Mouse (Mus musculus) megakaryocyte progenitor cell, adult 5-6 weeks (primary cell): ENCODE measurements at regions not wholly inside any gene's neighbourhood (a gene's known extent, or its start where the extent isn't known, plus 50 kb on each side); places are given as distances from the start of the nearest gene placed in this dataset.

Experiments used
- ATAC-seq: replicated peaks from 2 replicates; pipeline ENCODE4 v1.8.0; 2016; ENCODE audit warnings: mild to moderate bottlenecking, moderate TSS enrichment, inconsistent platforms; ENCODE audit not compliant: poor library complexity

- ATAC-seq: peak; percentile 67
Observed at GRCm38 (mm10) chr3:52158788-52159260, 53.9 kb upstream of the Maml3 start.

DNA sequence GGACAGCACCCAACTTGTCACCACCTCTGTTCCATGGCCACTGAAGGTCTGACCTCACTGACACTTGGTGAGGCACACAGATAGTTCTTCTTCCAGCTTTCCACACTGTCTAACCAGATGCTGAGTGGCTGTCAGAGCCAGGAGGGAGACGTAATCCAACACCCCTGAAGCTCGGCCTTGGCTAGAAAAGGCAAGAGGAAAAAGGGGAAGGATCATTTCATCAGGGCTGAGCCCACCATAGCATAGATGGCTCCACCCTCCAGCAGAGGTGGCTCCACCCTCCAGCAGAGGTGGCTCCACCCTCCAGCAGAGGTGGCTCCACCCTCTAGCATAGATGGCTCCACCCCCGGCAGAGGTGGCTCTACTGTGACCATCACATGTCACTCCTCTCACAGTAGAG, 56.8 kb upstream of the Maml3 start:
- peak; percentile 93 for ATAC-seq

- no peak for ATAC-seq
Observed at GRCm38 (mm10) chr3:52163990-52164389, 59.1 kb upstream of the Maml3 start.

GRCm38 (mm10) chr3:52167420-52167819, 62.5 kb upstream of the Maml3 start:
- ATAC-seq: no peak

GRCm38 (mm10) chr3:52170847-52171246, 66.0 kb upstream of the Maml3 start:
- no peak for ATAC-seq

GRCm38 (mm10) chr3:52171303-52171702, 66.4 kb upstream of the Maml3 start:
- ATAC-seq: no peak

DNA sequence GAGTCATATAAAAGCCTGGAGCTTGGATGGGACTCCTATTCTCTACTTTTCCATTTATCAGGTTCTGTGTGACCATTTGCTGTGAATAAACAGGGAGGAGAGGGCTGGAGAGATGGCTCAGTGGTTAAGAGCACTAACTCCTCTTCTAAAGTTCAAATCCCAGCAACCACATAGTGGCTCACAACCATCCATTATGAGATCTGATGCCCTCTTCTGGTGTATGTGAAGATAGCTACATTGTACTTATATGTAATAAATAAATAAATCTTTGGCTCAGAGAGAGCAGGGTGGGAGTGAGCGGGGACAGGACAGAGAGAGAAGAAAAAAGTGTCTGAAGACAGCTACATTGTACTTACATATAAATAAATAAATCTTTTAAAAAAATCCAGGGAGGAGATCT, 68.6 kb upstream of the Maml3 start:
- no peak for ATAC-seq

DNA sequence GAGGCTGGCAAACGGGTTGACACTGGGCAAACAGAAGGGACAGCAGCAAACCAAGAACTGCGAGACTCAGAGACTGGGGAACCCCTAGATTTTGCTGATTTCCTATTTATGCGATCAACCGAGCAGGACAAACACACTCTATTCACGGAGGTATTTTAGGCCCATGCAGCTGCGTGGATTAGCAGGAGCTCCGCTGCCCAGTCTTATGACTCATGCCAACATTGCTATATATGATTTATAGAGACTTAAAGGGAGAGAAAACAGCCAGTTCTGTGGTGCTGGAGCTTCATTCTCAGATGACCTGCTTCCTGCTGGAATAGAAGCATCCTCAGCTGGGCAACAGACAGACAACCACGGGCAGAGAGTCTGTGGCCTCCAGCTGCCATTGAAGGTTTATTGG, 71.2 kb upstream of the Maml3 start:
- no peak for ATAC-seq

DNA sequence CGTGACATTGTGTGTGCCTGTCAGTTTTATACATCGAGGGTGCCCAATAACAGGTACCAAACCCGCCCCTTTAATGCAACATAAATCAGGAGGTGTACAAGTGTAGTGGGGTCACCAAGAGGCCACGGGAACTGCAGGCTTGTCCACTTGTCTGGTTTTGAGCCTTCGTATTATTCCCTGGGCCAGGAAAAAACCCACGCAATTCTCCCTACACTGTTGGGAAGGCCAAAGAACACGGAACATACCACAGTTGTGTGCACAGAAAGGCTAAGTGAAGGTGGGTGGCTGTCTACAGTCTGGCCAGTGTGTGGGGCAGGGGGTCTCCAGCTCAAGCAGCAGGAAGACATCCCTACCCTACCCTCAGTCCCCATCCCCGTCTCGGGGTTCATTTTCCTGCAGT, 74.0 kb upstream of the Maml3 start:
- no peak for ATAC-seq

GRCm38 (mm10) chr3:52179686-52180085, 74.8 kb upstream of the Maml3 start:
- peak; percentile 82 for ATAC-seq

DNA sequence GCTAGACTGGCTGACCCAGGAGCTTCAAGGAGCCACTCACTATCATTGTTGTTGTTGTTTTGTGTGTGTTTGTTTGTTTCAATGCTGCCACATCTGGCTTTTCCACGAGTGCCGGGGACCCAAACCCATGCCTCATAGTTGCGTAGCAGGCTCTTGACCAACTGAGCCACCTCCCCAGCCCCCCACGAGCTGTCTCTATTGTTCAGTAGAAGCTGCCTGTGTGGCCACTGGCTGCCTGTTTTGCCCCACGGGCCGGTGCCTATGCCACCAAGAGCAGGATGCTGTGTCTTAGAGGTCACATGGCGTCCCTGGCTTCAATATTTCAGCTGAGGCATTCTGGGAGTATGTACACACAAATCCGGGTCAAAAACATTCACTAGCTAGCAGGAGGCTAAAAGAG, 75.4 kb upstream of the Maml3 start:
- ATAC-seq: no peak

DNA sequence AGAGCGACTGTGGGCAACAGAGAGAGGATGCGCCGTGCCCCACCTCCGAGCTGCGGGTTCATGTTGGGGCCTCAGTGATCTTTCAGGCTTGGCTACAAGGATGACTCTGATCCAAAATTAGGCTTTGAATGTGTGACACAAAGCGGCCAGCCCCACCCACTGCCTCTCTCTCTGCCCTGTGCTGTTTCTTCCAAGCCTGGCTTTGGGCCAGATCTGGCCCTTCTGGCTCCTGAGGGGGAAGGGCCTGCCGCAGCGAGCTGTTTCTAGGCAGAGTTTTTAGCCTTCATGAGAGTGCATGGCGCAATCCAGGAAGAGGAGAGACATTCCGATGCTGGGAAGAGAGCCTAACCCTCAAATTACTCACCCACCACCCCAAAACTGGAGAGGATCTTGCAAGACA, 75.9 kb upstream of the Maml3 start:
- ATAC-seq: peak; percentile 70

- ATAC-seq: no peak
Observed at GRCm38 (mm10) chr3:52181326-52182101, 76.6 kb upstream of the Maml3 start.

GRCm38 (mm10) chr3:52184241-52184640, 79.4 kb upstream of the Maml3 start:
- no peak for ATAC-seq

GRCm38 (mm10) chr3:52185351-52185750, 80.5 kb upstream of the Maml3 start:
- ATAC-seq: no peak

GRCm38 (mm10) chr3:52187401-52187801, 80.7 kb upstream of the Foxo1 start:
- ATAC-seq: no peak

GRCm38 (mm10) chr3:52188303-52188702, 79.8 kb upstream of the Foxo1 start:
- no peak for ATAC-seq

- ATAC-seq: no peak
Observed at GRCm38 (mm10) chr3:52189016-52189415, 79.1 kb upstream of the Foxo1 start.

- peak; percentile 48; the same call in 1 of the 2 replicates for ATAC-seq
Observed at GRCm38 (mm10) chr3:52190021-52190420, 78.1 kb upstream of the Foxo1 start.

DNA sequence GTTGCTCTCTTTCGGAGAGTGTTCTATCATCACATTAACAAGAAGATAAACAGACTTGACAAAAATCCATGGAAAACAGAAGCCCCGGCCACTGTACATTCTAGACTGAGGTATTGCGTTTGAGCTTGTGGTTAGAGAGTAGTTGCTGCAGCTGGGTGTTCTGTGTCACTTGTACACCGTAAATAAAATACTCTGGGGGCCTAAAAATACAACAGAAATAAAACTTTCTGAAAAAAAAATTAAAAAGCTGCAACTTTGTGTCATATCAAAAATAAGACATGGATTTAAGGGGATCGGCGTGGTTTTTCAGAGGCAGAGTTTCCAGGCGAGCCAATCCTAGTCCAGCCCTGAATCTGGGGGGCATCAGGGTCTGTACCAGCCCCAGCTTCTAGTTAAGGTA, 75.1 kb upstream of the Foxo1 start:
- ATAC-seq: no peak

GRCm38 (mm10) chr3:52194216-52194615, 73.9 kb upstream of the Foxo1 start:
- ATAC-seq: no peak

- no peak for ATAC-seq
Observed at GRCm38 (mm10) chr3:52195486-52195885, 72.7 kb upstream of the Foxo1 start.
